ENCODE assay signal across 14 mouse cellular contexts in genomic region chr2:102967950-102968722, GRCm38 (mm10).
DNase-seq lines count a peak whose midpoint lies in the region; ATAC-seq and TF ChIP-seq lines count a peak whose summit lies in the region.
"Had no signal": no experiment of that assay in that cellular context is flagged by ENCODE, and none has a peak within 500 bp of the region (broad histone marks: within the 10 kb centered on the region; RNA-seq: fewer than 3 reads in every experiment).

No protein-coding gene starts in this region.

- no peaks in the 10 kb centered on the region for H3K27me3 ChIP-seq in liver, adult 2 months (ENCODE audit: control insufficient read depth, insufficient read depth, low read length)
- no peaks in the 10 kb centered on the region for H3K27me3 ChIP-seq in liver, embryonic 12.5 days (replicated peaks)
- H3K27me3 ChIP-seq in C2C12 (ENCODE audit: control insufficient read depth, insufficient read depth, insufficient read length), result no peaks in the 10 kb centered on the region
- no peaks in the 10 kb centered on the region for H3K27me3 ChIP-seq in myocyte (ENCODE audit: control insufficient read depth, insufficient read depth, insufficient read length)
- H3K27me3 ChIP-seq: kidney, embryonic 15.5 days; lung, embryonic 15.5 days had no signal

- no peaks in the 10 kb centered on the region for H3K4me1 ChIP-seq in liver, adult 2 months (ENCODE audit: control insufficient read depth, insufficient read depth, low read length)
- H3K4me1 ChIP-seq in liver, embryonic 12.5 days, result no peaks in the 10 kb centered on the region
- H3K4me1 ChIP-seq in brown adipose tissue, adult 24 weeks (ENCODE audit: control insufficient read depth, insufficient read depth, insufficient read length, low read length), result no peaks in the 10 kb centered on the region
- H3K4me1 ChIP-seq: lung, embryonic 15.5 days had no signal

- H3ac ChIP-seq in C2C12 (ENCODE audit: control insufficient read depth, insufficient read length, low read depth) (no peak overlapping the region), myocyte (ENCODE audit: control insufficient read depth, insufficient read length) (no peak overlapping the region)

- TF ChIP-seq CTCF in liver, adult 2 months (IDR thresholded peaks at IDR 0.05; ENCODE audit: low read depth, low read length), result no peak
- TF ChIP-seq CTCF in C2C12 (IDR thresholded peaks at IDR 0.05; ENCODE audit: control insufficient read depth, insufficient read depth, insufficient read length), result no peak

- no peaks in the 10 kb centered on the region for H3K79me3 ChIP-seq in C2C12 (ENCODE audit: low read depth)

- no peak overlapping the region for H3K27ac ChIP-seq in liver, adult 2 months (replicated peaks; ENCODE audit: insufficient read depth, low read depth, low read length)
- no peak overlapping the region for H3K27ac ChIP-seq in liver, embryonic 12.5 days
- peak overlapping the region; percentile 52 for H3K27ac ChIP-seq in brown adipose tissue, adult 24 weeks (replicated peaks; ENCODE audit: low read depth, low read length)
- H3K27ac ChIP-seq: hindbrain, postnatal 0 days; kidney, embryonic 15.5 days; lung, embryonic 15.5 days had no signal

- peak; percentile 36 for DNase-seq in liver, adult 2 months (ENCODE audit: extremely low read depth, low read depth, low spot score)
- no peak for DNase-seq in ovary, postnatal 10 days (ENCODE audit: low spot score)
- DNase-seq in c-Kit-positive CD71-positive TER-119-positive erythroid progenitor cells, embryonic 14.5 days (ENCODE audit: low spot score), result no peak
- DNase-seq: embryo, embryonic 11 days; gastrocnemius, postnatal 36 days had no signal

- H3K4me3 ChIP-seq in liver, adult 2 months (ENCODE audit: insufficient read depth, low read depth, low read length), result no peak overlapping the region
- H3K4me3 ChIP-seq in liver, embryonic 12.5 days, result no peak overlapping the region
- H3K4me3 ChIP-seq in C2C12 (ENCODE audit: insufficient read depth, poor library complexity, severe bottlenecking), result no peak overlapping the region
- no peak overlapping the region for H3K4me3 ChIP-seq in brown adipose tissue, adult 24 weeks (ENCODE audit: insufficient read depth, low read depth, low read length)
- H3K4me3 ChIP-seq in myocyte, result no peak overlapping the region
- H3K4me3 ChIP-seq: erythroblast, embryonic 14.5 days; kidney, embryonic 15.5 days; lung, embryonic 15.5 days had no signal

- H3K36me3 ChIP-seq in liver, adult 2 months (ENCODE audit: control insufficient read depth, insufficient read depth, low read length), result no peaks in the 10 kb centered on the region
- no peaks in the 10 kb centered on the region for H3K36me3 ChIP-seq in liver, embryonic 12.5 days
- H3K36me3 ChIP-seq in C2C12 (ENCODE audit: control insufficient read depth, insufficient read depth), result no peaks in the 10 kb centered on the region
- H3K36me3 ChIP-seq in myocyte (ENCODE audit: control insufficient read depth, insufficient read depth), result no peaks in the 10 kb centered on the region
- H3K36me3 ChIP-seq: kidney, embryonic 15.5 days; lung, embryonic 15.5 days had no signal

- no peaks in the 10 kb centered on the region for H3K9me3 ChIP-seq in liver, embryonic 12.5 days (replicated peaks)
- H3K9me3 ChIP-seq: kidney, embryonic 15.5 days; lung, embryonic 15.5 days had no signal

- H3K9ac ChIP-seq in liver, adult 2 months (ENCODE audit: low read depth, low read length), result no peak overlapping the region
- no peak overlapping the region for H3K9ac ChIP-seq in liver, embryonic 12.5 days
- H3K9ac ChIP-seq: kidney, embryonic 15.5 days; lung, embryonic 15.5 days had no signal

- no peak for ATAC-seq in liver, embryonic 12.5 days
- ATAC-seq: hindbrain, postnatal 0 days; midbrain, embryonic 16.5 days had no signal

- TF ChIP-seq POLR2A in liver, adult 2 months (IDR thresholded peaks at IDR 0.05; ENCODE audit: extremely low read depth, insufficient read depth, low read length), result no peak
- TF ChIP-seq POLR2A in myocyte (IDR thresholded peaks at IDR 0.05; ENCODE audit: insufficient read length, low read depth), result no peak

- H3K4me2 ChIP-seq in liver, embryonic 12.5 days, result no peak overlapping the region
- no peak overlapping the region for H3K4me2 ChIP-seq in myocyte (ENCODE audit: low read depth)
- H3K4me2 ChIP-seq: kidney, embryonic 15.5 days; lung, embryonic 15.5 days had no signal

- 73% methylated on average over 7 of the region's 7 CpGs for WGBS in liver, adult 2 months
- 55% methylated on average over 7 of the region's 7 CpGs for WGBS in liver, embryonic 12.5 days (ENCODE audit: insufficient replicate concordance)

- H3K79me2 ChIP-seq in liver, adult 2 months (ENCODE audit: control insufficient read depth, insufficient read depth, low read length), result no peaks in the 10 kb centered on the region
- no peaks in the 10 kb centered on the region for H3K79me2 ChIP-seq in C2C12 (ENCODE audit: control insufficient read depth, insufficient read depth)
- H3K79me2 ChIP-seq in myocyte (ENCODE audit: control insufficient read depth, insufficient read depth), result no peaks in the 10 kb centered on the region

TF ChIP-seq in C2C12, 6 proteins besides CTCF, POLR2A, EP300 and RAD21:
- TF ChIP-seq CEBPB (IDR thresholded peaks at IDR 0.05; ENCODE audit: low read depth), result no peak
- no peak for TF ChIP-seq FOSL1 (IDR thresholded peaks at IDR 0.05; ENCODE audit: insufficient read depth, low read length, poor library complexity, severe bottlenecking)
- TF ChIP-seq USF1 (IDR thresholded peaks at IDR 0.05; ENCODE audit: low read depth), result peak; percentile 74
- TF ChIP-seq MYOG (IDR thresholded peaks at IDR 0.05; ENCODE audit: control insufficient read depth, extremely low read depth, insufficient read length), result no peak

TF ChIP-seq in myocyte, 11 proteins besides CTCF, POLR2A, EP300 and RAD21:
- TF ChIP-seq MYOG (IDR thresholded peaks at IDR 0.05; ENCODE audit: control insufficient read depth in 1 of 3, insufficient read depth in 1 of 3, insufficient read length in 2 of 3, low read depth in 2 of 3) (no peak), USF1 (IDR thresholded peaks at IDR 0.05; ENCODE audit: low read depth) (peak; percentile 52)
